Mouse (Mus musculus) liver, adult 2 months (tissue): ENCODE results near the gene Tshz2.

Experiments
- CTCF ChIP-seq: fragments of 200-500 bp; IDR thresholded peaks from 2 replicates; pipeline ENCODE4 v1.5.1; 2011; ENCODE audit warnings: low read depth, low read length, control low read depth
- POLR2A ChIP-seq: fragments of 200-500 bp; IDR thresholded peaks from 2 replicates; pipeline ENCODE4 v1.6.1; 2011; ENCODE audit warnings: low read length, control low read depth; ENCODE audit not compliant: insufficient read depth; ENCODE audit errors: extremely low read depth

- TF ChIP-seq CTCF: no peak
- no peak for TF ChIP-seq POLR2A
Observed at GRCm38 (mm10) chr2:170051441-170051840, 418.6 kb downstream of the Tshz2 start.
